Mouse (Mus musculus) neural tube, embryonic 13.5 days (tissue): ENCODE results near the gene Tox3. TPM values are rescaled to one million over a fixed set of nuclear protein-coding genes. Genes with fewer than 3 reads are reported as not detected.
A peak's percentile ranks its signal among the peaks of the same experiment; 100 is the strongest.

Experiments used
- ATAC-seq: fragments of 200-750 bp; cut with Nextera tagmentation; 2 replicates; pipeline ENCODE4 v1.8.0; 2017; ENCODE audit warnings: low read depth, mild to moderate bottlenecking, moderate TSS enrichment, moderate library complexity
- H3K27ac ChIP-seq: fragments of 300-500 bp; sonication (generic); replicated peaks from 2 replicates; pipeline ENCODE4 v1.5.1; 2015; ENCODE audit warnings: moderate library complexity, mild to moderate bottlenecking, inconsistent platforms
- H3K27me3 ChIP-seq: fragments of 300-500 bp; sonication (generic); 2 replicates; pipeline ENCODE4 v1.6.1; 2015; ENCODE audit warnings: mild to moderate bottlenecking, inconsistent platforms
- H3K36me3 ChIP-seq: fragments of 300-500 bp; sonication (generic); 2 replicates; pipeline ENCODE4 v1.6.1; 2015; ENCODE audit warnings: mild to moderate bottlenecking, inconsistent platforms
- H3K4me1 ChIP-seq: fragments of 300-500 bp; sonication (generic); replicated peaks from 2 replicates; pipeline ENCODE4 v1.6.1; 2015; ENCODE audit warnings: inconsistent platforms
- H3K4me2 ChIP-seq: fragments of 300-500 bp; sonication (generic); 2 replicates; pipeline ENCODE4 v1.6.1; 2015; ENCODE audit warnings: inconsistent platforms, mild to moderate bottlenecking, moderate library complexity
- H3K4me3 ChIP-seq: fragments of 300-500 bp; sonication (generic); 2 replicates; pipeline ENCODE4 v1.5.1; 2015; ENCODE audit warnings: mild to moderate bottlenecking, inconsistent platforms
- H3K9ac ChIP-seq: fragments of 300-500 bp; sonication (generic); 2 replicates; pipeline ENCODE4 v1.6.1; 2015; ENCODE audit warnings: moderate library complexity, mild to moderate bottlenecking, inconsistent platforms
- H3K9me3 ChIP-seq: fragments of 300-500 bp; sonication (generic); 2 replicates; pipeline ENCODE4 v1.6.1; 2016; ENCODE audit warnings: inconsistent platforms
- WGBS: fragments of 180-500 bp; shearing (Covaris S2); methylation state at CpG from one replicate; pipeline ENCODE4 v1.1.7; 2015; 5-methylcytosine and 5-hydroxymethylcytosine counted together
- polyA plus RNA-seq: library from polyadenylated mRNA; unstranded; fragments of >200 nt; fragmentation: Nextera tagmentation; extraction: Ambion mirVana; gene quantifications from 2 replicates; pipeline ENCODE4 v1.2.1, GENCODE M21; 2015

Tox3 gene
- 35.3 and 39.2 TPM in 2 replicates for polyA plus RNA-seq

GRCm38 (mm10) chr8:90348178-90348925 is at the start of gene Tox3:
TSS of gene Tox3 (minus strand) at chr8:90348343.
- Histone ChIP-seq H3K9ac (peak within 1 kb of the TSS; percentile 97), H3K4me3 (peak within 1 kb of the TSS; percentile 82), H3K4me2 (peak within 1 kb of the TSS; percentile 75), H3K4me1 (peaks cover 45% of the 10 kb centered on the region), H3K27me3 (no peaks in the 10 kb centered on the region; the same call in 1 of the 2 replicates), H3K9me3 (no peaks in the 10 kb centered on the region), H3K27ac (peak within 1 kb of the TSS; percentile 99), H3K36me3 (no peaks in the 10 kb centered on the region)
- ATAC-seq = peak; percentile 82
- WGBS = 3% methylated on average over 27 of the region's 89 CpGs

GRCm38 (mm10) chr8:90392643-90393042 is 44.5 kb upstream of the Tox3 start:
- 42% methylated on average over 2 of the region's 2 CpGs for WGBS
- peak; percentile 71; the same call in 1 of the 2 replicates for ATAC-seq
- H3K4me3 ChIP-seq = no peak overlapping the region

GRCm38 (mm10) chr8:90391483-90392074 is 43.4 kb upstream of the Tox3 start:
- no peak overlapping the region for H3K4me3 ChIP-seq
- no peak overlapping the region for H3K9ac ChIP-seq
- no peaks in the 10 kb centered on the region for H3K36me3 ChIP-seq
- WGBS = 84% methylated on average over 3 of the region's 3 CpGs
- H3K27me3 ChIP-seq = no peaks in the 10 kb centered on the region
- no peak overlapping the region for H3K27ac ChIP-seq
- ATAC-seq = no peak
- peaks cover 12% of the 10 kb centered on the region for H3K4me1 ChIP-seq
- no peak overlapping the region for H3K4me2 ChIP-seq
- H3K9me3 ChIP-seq = no peaks in the 10 kb centered on the region

More at GRCm38 (mm10) chr8:90392643-90393042, 44.5 kb upstream of the Tox3 start:
- Histone ChIP-seq H3K27ac (no peak overlapping the region), H3K36me3 (no peaks in the 10 kb centered on the region), H3K4me1 (peaks cover 12% of the 10 kb centered on the region), H3K9ac (no peak overlapping the region), H3K9me3 (no peaks in the 10 kb centered on the region), H3K27me3 (no peaks in the 10 kb centered on the region), H3K4me2 (no peak overlapping the region)

GRCm38 (mm10) chr8:90390827-90391226 is 42.7 kb upstream of the Tox3 start:
- Histone ChIP-seq H3K4me3 (no peak overlapping the region), H3K27me3 (no peaks in the 10 kb centered on the region), H3K4me1 (peaks cover 12% of the 10 kb centered on the region), H3K9me3 (no peaks in the 10 kb centered on the region), H3K27ac (no peak overlapping the region), H3K9ac (no peak overlapping the region), H3K4me2 (no peak overlapping the region), H3K36me3 (no peaks in the 10 kb centered on the region)
- 88% methylated on average over 1 of the region's 1 CpGs for WGBS
- no peak for ATAC-seq

GRCm38 (mm10) chr8:90379064-90379463 is 30.9 kb upstream of the Tox3 start:
- WGBS = 93% methylated on average over 6 of the region's 6 CpGs
- no peak for ATAC-seq
- H3K9me3 ChIP-seq = no peaks in the 10 kb centered on the region
- H3K4me2 ChIP-seq = no peak overlapping the region
- H3K36me3 ChIP-seq = no peaks in the 10 kb centered on the region
- no peak overlapping the region for H3K27ac ChIP-seq
- no peaks in the 10 kb centered on the region for H3K27me3 ChIP-seq
- no peak overlapping the region for H3K4me3 ChIP-seq
- H3K4me1 ChIP-seq = no peaks in the 10 kb centered on the region
- no peak overlapping the region for H3K9ac ChIP-seq

- Histone ChIP-seq H3K27me3 (no peaks in the 10 kb centered on the region), H3K36me3 (no peaks in the 10 kb centered on the region), H3K4me2 (no peak overlapping the region), H3K4me1 (no peaks in the 10 kb centered on the region), H3K9ac (no peak overlapping the region), H3K27ac (no peak overlapping the region), H3K9me3 (no peaks in the 10 kb centered on the region), H3K4me3 (no peak overlapping the region)
- no peak for ATAC-seq
- 93% methylated on average over 3 of the region's 3 CpGs for WGBS
Observed at GRCm38 (mm10) chr8:90378036-90378435, 29.9 kb upstream of the Tox3 start.

GRCm38 (mm10) chr8:90371611-90372222 is 23.6 kb upstream of the Tox3 start:
- Histone ChIP-seq H3K36me3 (no peaks in the 10 kb centered on the region), H3K4me1 (no peaks in the 10 kb centered on the region), H3K27me3 (no peaks in the 10 kb centered on the region), H3K9ac (no peak overlapping the region), H3K4me2 (no peak overlapping the region), H3K27ac (no peak overlapping the region), H3K9me3 (no peaks in the 10 kb centered on the region), H3K4me3 (no peak overlapping the region)
- no peak for ATAC-seq
- WGBS = 80% methylated on average over 10 of the region's 10 CpGs

GRCm38 (mm10) chr8:90369876-90370275 is 21.7 kb upstream of the Tox3 start:
- Histone ChIP-seq H3K27me3 (no peaks in the 10 kb centered on the region), H3K4me2 (no peak overlapping the region), H3K36me3 (no peaks in the 10 kb centered on the region), H3K4me1 (no peaks in the 10 kb centered on the region), H3K9me3 (no peaks in the 10 kb centered on the region), H3K27ac (no peak overlapping the region), H3K9ac (no peak overlapping the region), H3K4me3 (no peak overlapping the region)
- 41% methylated on average over 3 of the region's 3 CpGs for WGBS
- no peak for ATAC-seq

GRCm38 (mm10) chr8:90356729-90357128 is 8.6 kb upstream of the Tox3 start:
- no peaks in the 10 kb centered on the region for H3K36me3 ChIP-seq
- no peak overlapping the region for H3K4me3 ChIP-seq
- H3K9me3 ChIP-seq = no peaks in the 10 kb centered on the region
- no peak overlapping the region for H3K27ac ChIP-seq
- H3K4me2 ChIP-seq = no peak overlapping the region
- peaks cover 11% of the 10 kb centered on the region for H3K4me1 ChIP-seq
- 70% methylated on average over 3 of the region's 3 CpGs for WGBS
- no peaks in the 10 kb centered on the region for H3K27me3 ChIP-seq
- ATAC-seq = no peak
- no peak overlapping the region for H3K9ac ChIP-seq

- Histone ChIP-seq H3K4me2 (no peak overlapping the region), H3K27me3 (no peaks in the 10 kb centered on the region; the same call in 1 of the 2 replicates), H3K4me1 (peaks cover 19% of the 10 kb centered on the region), H3K9me3 (no peaks in the 10 kb centered on the region), H3K9ac (no peak overlapping the region), H3K36me3 (no peaks in the 10 kb centered on the region), H3K27ac (no peak overlapping the region), H3K4me3 (no peak overlapping the region)
- 80% methylated on average over 3 of the region's 3 CpGs for WGBS
- no peak for ATAC-seq
Observed at GRCm38 (mm10) chr8:90354782-90355181, 6.6 kb upstream of the Tox3 start.

- Histone ChIP-seq H3K4me2 (no peak overlapping the region), H3K27ac (0 out of 2 replicates have a peak overlapping the region, but pooled peaks have one; percentile 13), H3K9me3 (no peaks in the 10 kb centered on the region), H3K9ac (no peak overlapping the region), H3K36me3 (no peaks in the 10 kb centered on the region), H3K4me1 (peaks cover 26% of the 10 kb centered on the region), H3K4me3 (no peak overlapping the region), H3K27me3 (no peaks in the 10 kb centered on the region; the same call in 1 of the 2 replicates)
- WGBS = 18% methylated on average over 16 of the region's 16 CpGs
- no peak for ATAC-seq
Observed at GRCm38 (mm10) chr8:90353960-90354540, 5.9 kb upstream of the Tox3 start.

- no peak overlapping the region for H3K4me2 ChIP-seq
- 30% methylated on average over 2 of the region's 2 CpGs for WGBS
Observed at GRCm38 (mm10) chr8:90353499-90353898, 5.4 kb upstream of the Tox3 start.

More at GRCm38 (mm10) chr8:90353499-90353898, 5.4 kb upstream of the Tox3 start:
- 0 out of 2 replicates have a peak overlapping the region, but pooled peaks have one; percentile 13 for H3K27ac ChIP-seq
- no peak for ATAC-seq
- no peaks in the 10 kb centered on the region for H3K36me3 ChIP-seq
- no peak overlapping the region for H3K4me3 ChIP-seq
- no peak overlapping the region for H3K9ac ChIP-seq
- H3K4me1 ChIP-seq = peaks cover 32% of the 10 kb centered on the region
- no peaks in the 10 kb centered on the region for H3K9me3 ChIP-seq
- H3K27me3 ChIP-seq = no peaks in the 10 kb centered on the region; the same call in 1 of the 2 replicates
